9 mouse cellular contexts compared by ENCODE assay signal in the genomic region with DNA sequence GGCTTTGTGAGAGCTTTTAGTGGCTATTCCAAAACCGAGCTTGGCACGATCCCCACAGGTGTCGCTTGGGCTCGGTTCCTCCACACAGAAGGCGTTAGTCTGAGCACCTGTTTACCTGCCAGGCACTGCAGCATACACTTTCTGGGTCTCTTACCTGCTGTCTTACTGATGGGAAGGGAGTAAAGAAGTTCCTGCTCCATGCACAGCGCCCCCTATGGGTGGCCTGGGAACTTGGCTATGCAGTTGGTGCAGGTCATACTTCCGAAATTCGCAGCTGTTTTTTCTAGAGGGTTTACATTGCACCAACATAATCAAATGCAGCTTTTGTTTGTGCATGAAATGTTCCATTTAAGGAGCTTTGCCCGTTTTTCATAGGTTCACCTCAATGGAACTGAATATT. TPM values are rescaled to one million over a fixed set of nuclear protein-coding genes. Genes with fewer than 3 reads are reported as not detected.
DNase-seq lines count a peak whose midpoint lies in the region; ATAC-seq and TF ChIP-seq lines count a peak whose summit lies in the region.
"Had no signal": no experiment of that assay in that cellular context is flagged by ENCODE, and none has a peak within 500 bp of the region (broad histone marks: within the 10 kb centered on the region; RNA-seq: fewer than 3 reads in every experiment).

No protein-coding gene starts in this region.

- H3K9me3 ChIP-seq in liver, embryonic 12.5 days (replicated peaks), result no peaks in the 10 kb centered on the region

- no peak for ATAC-seq in liver, embryonic 12.5 days

- peak; percentile 27 for DNase-seq in adrenal gland, postnatal 14 days
- no peak for DNase-seq in adrenal gland, postnatal 4 days (ENCODE audit: low spot score in 2 of 2)
- peak; percentile 41 for DNase-seq in liver
- peak; percentile 51 for DNase-seq in splenic B cell, adult 2 months (ENCODE audit: low read depth, low spot score)
- DNase-seq in right cerebral cortex, postnatal 14 days, result no peak
- DNase-seq in gastrocnemius, postnatal 4 days (ENCODE audit: low spot score in 2 of 2), result no peak

- H3K27me3 ChIP-seq in liver, embryonic 12.5 days (replicated peaks), result peaks cover 6% of the 10 kb centered on the region; the same call in 1 of the 2 replicates
- H3K27me3 ChIP-seq in splenic B cell, adult 2 months (ENCODE audit: control insufficient read depth, insufficient read depth, low read length, poor library complexity, severe bottlenecking), result no peaks in the 10 kb centered on the region

- 57% methylated on average over 9 of the region's 9 CpGs for WGBS in liver, embryonic 12.5 days (ENCODE audit: insufficient replicate concordance)

- H3K4me2 ChIP-seq in liver, embryonic 12.5 days, result no peak overlapping the region

- no peaks in the 10 kb centered on the region for H3K36me3 ChIP-seq in liver, embryonic 12.5 days
- no peaks in the 10 kb centered on the region for H3K36me3 ChIP-seq in splenic B cell, adult 2 months (ENCODE audit: control insufficient read depth, insufficient read depth, low read length, poor library complexity, severe bottlenecking)

- TF ChIP-seq CTCF in bone marrow macrophage, adult 2 months (IDR thresholded peaks at IDR 0.05; ENCODE audit: low read depth, low read length), result peak; percentile 67; the same call in 1 of the 2 replicates

- no peak for TF ChIP-seq POLR2A in bone marrow macrophage, adult 2 months (IDR thresholded peaks at IDR 0.05; ENCODE audit: borderline replicate concordance, low read depth, low read length)

- H3K4me3 ChIP-seq in liver, embryonic 12.5 days, result no peak overlapping the region
- H3K4me3 ChIP-seq in bone marrow macrophage, adult 2 months (ENCODE audit: insufficient read depth, low read length), result no peak overlapping the region
- H3K4me3 ChIP-seq: myocyte had no signal

- no peak overlapping the region for H3K9ac ChIP-seq in liver, embryonic 12.5 days

- H3K27ac ChIP-seq in liver, embryonic 12.5 days, result no peak overlapping the region
- no peak overlapping the region for H3K27ac ChIP-seq in bone marrow macrophage, adult 2 months (ENCODE audit: insufficient read depth, low read depth, low read length)

- H3K4me1 ChIP-seq in liver, embryonic 12.5 days, result peaks cover 10% of the 10 kb centered on the region
- peaks cover 17% of the 10 kb centered on the region for H3K4me1 ChIP-seq in bone marrow macrophage, adult 2 months (ENCODE audit: control insufficient read depth, insufficient read depth, low read length)

RNA-seq across cellular contexts. Expression of a gene that starts 2.1 kb away (rescaled TPM):
- not detected in 2 replicates for total RNA-seq in adrenal gland, postnatal 14 days (2021)
- total RNA-seq in adrenal gland, postnatal 4 days (2021), result under 1 TPM; 0.20 to 0.23 TPM
- not detected in 2 replicates for polyA plus RNA-seq in liver, embryonic 12.5 days (2016; fragmentation: Nextera tagmentation; extraction: Ambion mirVana)
- polyA plus RNA-seq in bone marrow macrophage, adult 2 months (2012; ENCODE audit: insufficient read depth, insufficient read length, missing spikeins), result not detected in 2 replicates
- total RNA-seq in gastrocnemius, postnatal 4 days (2021), result 1 to 10 TPM; 3.2 to 5.4 TPM
- polyA plus RNA-seq: myocyte had no signal

RNA-seq across cellular contexts. Expression of a gene that starts 3.9 kb away (rescaled TPM):
- total RNA-seq in adrenal gland, postnatal 14 days (2021), result 22.2 and 22.8 TPM in 2 replicates
- 10 to 100 TPM; 29.5 to 32.8 TPM for total RNA-seq in adrenal gland, postnatal 4 days (2021)
- 24.7 and 25.1 TPM in 2 replicates for polyA plus RNA-seq in liver, embryonic 12.5 days (2016; fragmentation: Nextera tagmentation; extraction: Ambion mirVana)
- 10.5 and 11.2 TPM in 2 replicates for polyA plus RNA-seq in bone marrow macrophage, adult 2 months (2012; ENCODE audit: insufficient read depth, insufficient read length, missing spikeins)
- 10 to 100 TPM; 15.0 to 16.1 TPM for total RNA-seq in gastrocnemius, postnatal 4 days (2021)

RNA-seq across cellular contexts. Expression of a gene that starts 26.3 kb away (rescaled TPM):
- total RNA-seq in adrenal gland, postnatal 14 days (2021), result 13.9 and 16.7 TPM in 2 replicates
- total RNA-seq in adrenal gland, postnatal 4 days (2021), result 10 to 100 TPM; 16.5 to 17.9 TPM
- polyA plus RNA-seq in liver, embryonic 12.5 days (2016; fragmentation: Nextera tagmentation; extraction: Ambion mirVana), result 13.0 and 15.3 TPM in 2 replicates
- polyA plus RNA-seq in bone marrow macrophage, adult 2 months (2012; ENCODE audit: insufficient read depth, insufficient read length, missing spikeins), result 18.0 and 20.3 TPM in 2 replicates
- 1 to 10 TPM; 8.5 to 9.0 TPM for total RNA-seq in gastrocnemius, postnatal 4 days (2021)

RNA-seq across cellular contexts. Expression of a gene that starts 26.4 kb away (rescaled TPM):
- total RNA-seq in adrenal gland, postnatal 14 days (2021), result 17.6 and 18.4 TPM in 2 replicates
- total RNA-seq in adrenal gland, postnatal 4 days (2021), result 10 to 100 TPM; 26.9 to 27.3 TPM
- polyA plus RNA-seq in liver, embryonic 12.5 days (2016; fragmentation: Nextera tagmentation; extraction: Ambion mirVana), result 13.0 and 13.8 TPM in 2 replicates
- polyA plus RNA-seq in bone marrow macrophage, adult 2 months (2012; ENCODE audit: insufficient read depth, insufficient read length, missing spikeins), result 8.5 and 8.6 TPM in 2 replicates
- total RNA-seq in gastrocnemius, postnatal 4 days (2021), result 10 to 100 TPM; 13.8 to 14.1 TPM

RNA-seq across cellular contexts. Expression of a gene that starts 58.7 kb away (rescaled TPM):
- total RNA-seq in adrenal gland, postnatal 14 days (2021), result 50.3 and 55.2 TPM in 2 replicates
- 10 to 100 TPM; 79.1 to 88.6 TPM for total RNA-seq in adrenal gland, postnatal 4 days (2021)
- polyA plus RNA-seq in liver, embryonic 12.5 days (2016; fragmentation: Nextera tagmentation; extraction: Ambion mirVana), result 10.9 and 11.0 TPM in 2 replicates
- polyA plus RNA-seq in bone marrow macrophage, adult 2 months (2012; ENCODE audit: insufficient read depth, insufficient read length, missing spikeins), result 17.9 and 19.6 TPM in 2 replicates
- 10 to 100 TPM; 35.2 to 43.6 TPM for total RNA-seq in gastrocnemius, postnatal 4 days (2021)

Comparison
In these comparisons a context has a peak if more than half of its experiments do, and no peak if none do; other contexts are left out.
1. DNase-seq: peak in adrenal gland, postnatal 14 days (single experiment), liver (single experiment) and splenic B cell, adult 2 months (single experiment); none in adrenal gland, postnatal 4 days (0 of 2), right cerebral cortex, postnatal 14 days (single experiment) and gastrocnemius, postnatal 4 days (0 of 2).